Mouse (Mus musculus) MEL (cell line): ENCODE results near the gene Acsl3.

Experiments
- EP300 ChIP-seq, 2 experiments: IDR thresholded peaks; 2 replicates each; pipeline ENCODE4 v1.6.1; 2011; ENCODE audit warnings: improper control_type of control experiment in 2 of 2, low read length in 2 of 2, low read depth in 1 of 2, mild to moderate bottlenecking in 1 of 2
- MAFK ChIP-seq: IDR thresholded peaks from 2 replicates; pipeline ENCODE4 v1.6.1; 2011; ENCODE audit warnings: low read depth, mild to moderate bottlenecking, low read length, improper control_type of control experiment, borderline replicate concordance
- POLR2A ChIP-seq, 2 experiments: IDR thresholded peaks; 2 replicates each; pipeline ENCODE4 v1.6.1; 2011 to 2012; ENCODE audit warnings: low read length in 2 of 2, mild to moderate bottlenecking in 2 of 2, control low read depth in 1 of 2, improper control_type of control experiment in 1 of 2, low read depth in 1 of 2, moderate library complexity in 1 of 2; ENCODE audit not compliant: control insufficient read depth in 1 of 2, insufficient read depth in 1 of 2, poor library complexity in 1 of 2
- USF1 ChIP-seq: IDR thresholded peaks from 2 replicates; pipeline ENCODE4 v1.6.1; 2014; ENCODE audit warnings: low read depth, mild to moderate bottlenecking, inconsistent platforms, low read length, improper control_type of control experiment, moderate library complexity
- ZNF384 ChIP-seq: IDR thresholded peaks from 2 replicates; pipeline ENCODE4 v1.6.1; 2012; ENCODE audit warnings: low read depth, mild to moderate bottlenecking, inconsistent platforms, low read length, improper control_type of control experiment

GRCm38 (mm10) chr1:78745230-78745777 lies 87.7 kb downstream of the Acsl3 start:
- TF ChIP-seq EP300 (IDR thresholded peaks at IDR 0.05; ENCODE audit: low read depth in 1 of 2, low read length in 2 of 2), result no peak
- TF ChIP-seq POLR2A (IDR thresholded peaks at IDR 0.05; ENCODE audit: control insufficient read depth in 1 of 2, insufficient read depth in 1 of 2, low read depth in 1 of 2, low read length in 2 of 2, poor library complexity in 1 of 2), result no peak
- TF ChIP-seq ZNF384, result no peak
- TF ChIP-seq MAFK, result no peak
- TF ChIP-seq USF1, result no peak
